Mouse (Mus musculus) heart, adult 2 months (tissue): ENCODE data around the gene Gm4131. TPM values are rescaled to one million over a fixed set of nuclear protein-coding genes. Genes with fewer than 3 reads are reported as not detected.

Source experiments
- DNase-seq, 2 experiments: peaks; one replicate each; pipeline ENCODE4 v3.0.0; 2021
- H3K27ac ChIP-seq: fragments of 200-600 bp; 2 replicates; pipeline ENCODE4 v1.8.1; 2022
- H3K27me3 ChIP-seq: fragments of 200-500 bp; 2 replicates; pipeline ENCODE4 v1.6.1; 2012; ENCODE audit warnings: mild to moderate bottlenecking, low read length, inconsistent platforms, mixed read lengths; ENCODE audit not compliant: control insufficient read depth, insufficient read depth
- H3K36me3 ChIP-seq: fragments of 200-500 bp; 2 replicates; pipeline ENCODE4 v1.6.1; 2012; ENCODE audit warnings: low read length, inconsistent platforms; ENCODE audit not compliant: control insufficient read depth, insufficient read depth
- H3K4me1 ChIP-seq: fragments of 200-500 bp; 2 replicates; pipeline ENCODE4 v1.6.1; 2011; ENCODE audit warnings: low read length; ENCODE audit not compliant: control insufficient read depth, insufficient read depth
- H3K4me3 ChIP-seq: fragments of 200-600 bp; 2 replicates; pipeline ENCODE4 v1.8.1; 2022
- H3K79me2 ChIP-seq: fragments of 200-500 bp; replicated peaks from 2 replicates; pipeline ENCODE4 v1.6.1; 2012; ENCODE audit warnings: mild to moderate bottlenecking, inconsistent platforms, low read length, moderate library complexity, mixed read lengths; ENCODE audit not compliant: control insufficient read depth, insufficient read depth
- H3K9ac ChIP-seq: fragments of 200-500 bp; 2 replicates; pipeline ENCODE4 v1.6.1; 2012; ENCODE audit warnings: low read depth, mild to moderate bottlenecking, control low read depth, inconsistent platforms, low read length, mixed read lengths
- CTCF ChIP-seq: fragments of 200-600 bp; IDR thresholded peaks from 2 replicates; pipeline ENCODE4 v1.8.1; 2022; ENCODE audit warnings: antibody characterized with exemption, mild to moderate bottlenecking, moderate library complexity
- EP300 ChIP-seq: fragments of 200-500 bp; IDR thresholded peaks from 2 replicates; pipeline ENCODE4 v1.6.1; 2011; ENCODE audit warnings: low read depth, low read length, control low read depth; ENCODE audit not compliant: insufficient read depth
- POLR2A ChIP-seq: fragments of 200-500 bp; IDR thresholded peaks from 2 replicates; pipeline ENCODE4 v1.6.1; 2011; ENCODE audit warnings: mild to moderate bottlenecking, low read depth, low read length, control low read depth; ENCODE audit not compliant: insufficient read depth
- WGBS: fragments of 180-500 bp; shearing (Covaris S2); methylation state at CpG from one replicate; pipeline ENCODE4 v1.1.7; 2018; 5-methylcytosine and 5-hydroxymethylcytosine counted together
- intact Hi-C: fragments of 180-260 bp; cut with DNase I; formaldehyde crosslinking; loops from one replicate; pipeline ENCODE4 v1.15.1; 2025
- polyA plus RNA-seq: library from polyadenylated mRNA; depleted of rRNA; stranded (reverse); fragments of >200 nt; gene quantifications from 2 replicates; pipeline ENCODE4 v1.2.3, GENCODE M21; 2012
- total RNA-seq, 2 experiments: library from RNA; stranded (reverse); gene quantifications; 2 replicates each; pipeline ENCODE4 v1.2.3; 2021

Gene Gm4131
- total and polyA plus RNA-seq, 3 experiments, result not detected

GRCm38 (mm10) chr14:62555840-62556810 lies 10.6 kb downstream of the Gm4131 start:
- Histone ChIP-seq H3K79me2 (no peaks in the 10 kb centered on the region), H3K9ac (peak overlapping the region; percentile 84), H3K4me3 (peak overlapping the region; percentile 63), H3K27me3 (no peaks in the 10 kb centered on the region), H3K36me3 (no peaks in the 10 kb centered on the region), H3K27ac (peak overlapping the region; percentile 67), H3K4me1 (peaks cover 7% of the 10 kb centered on the region)
- WGBS, result 4% methylated on average over 37 of the region's 38 CpGs
- TF ChIP-seq POLR2A (no peak), CTCF (0 out of 2 replicates have a peak, but pooled peaks have one; percentile 0), EP300 (no peak)
- DNase-seq, result peak; percentile 11 to 46
- intact Hi-C loops, result loop anchor here (2.0 to 5.0 kb wide), 2 partner anchors 64 to 205 kb away; partner anchors contain the start of gene Ints6

DNA sequence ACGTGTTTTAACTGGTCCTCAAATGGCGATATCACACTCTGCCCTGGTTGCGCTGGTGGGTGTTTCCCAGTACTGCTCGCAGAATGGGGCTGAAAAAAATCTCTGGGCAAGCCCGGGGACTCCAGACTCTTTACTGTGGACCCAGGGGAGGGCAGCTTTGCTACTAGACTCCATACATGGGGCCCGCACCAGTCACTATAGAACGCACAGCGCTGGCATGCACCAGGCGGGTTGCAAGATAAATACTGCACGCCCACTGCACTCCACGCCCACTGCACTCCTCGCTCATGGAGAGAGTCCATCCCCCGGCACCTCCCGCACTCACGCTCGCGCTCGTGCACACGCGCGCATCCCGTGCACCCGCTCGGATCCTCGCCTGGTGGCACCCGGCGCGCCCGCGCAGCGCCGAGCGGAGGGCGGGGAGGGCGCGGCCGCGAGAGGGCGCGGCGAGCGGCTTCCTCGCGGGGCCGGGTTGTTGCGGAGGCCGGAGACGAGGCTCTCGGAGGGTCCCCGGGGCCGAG lies 11.4 kb downstream of the Gm4131 start, which contains the start of gene Fam124a:
TSS of gene Fam124a (plus strand) at position 429 of the 521 bp plus-strand sequence.
- Histone ChIP-seq H3K4me3 (peak within 1 kb of the TSS; percentile 63), H3K9ac (peak within 1 kb of the TSS; percentile 84), H3K4me1 (peaks cover 7% of the 10 kb centered on the region), H3K79me2 (no peaks in the 10 kb centered on the region), H3K36me3 (no peaks in the 10 kb centered on the region), H3K27ac (peak within 1 kb of the TSS; percentile 67), H3K27me3 (no peaks in the 10 kb centered on the region)
- under 1% methylated on average over 51 of the region's 51 CpGs for WGBS
- peak; percentile 80 to 82 for DNase-seq
- TF ChIP-seq EP300 (no peak), POLR2A (peak; percentile 30; the same call in 1 of the 2 replicates), CTCF (peak; percentile 71)
- intact Hi-C loops, result loop anchor here (2.0 to 5.0 kb wide), 2 partner anchors 63 to 205 kb away; partner anchors contain the start of gene Ints6

DNA sequence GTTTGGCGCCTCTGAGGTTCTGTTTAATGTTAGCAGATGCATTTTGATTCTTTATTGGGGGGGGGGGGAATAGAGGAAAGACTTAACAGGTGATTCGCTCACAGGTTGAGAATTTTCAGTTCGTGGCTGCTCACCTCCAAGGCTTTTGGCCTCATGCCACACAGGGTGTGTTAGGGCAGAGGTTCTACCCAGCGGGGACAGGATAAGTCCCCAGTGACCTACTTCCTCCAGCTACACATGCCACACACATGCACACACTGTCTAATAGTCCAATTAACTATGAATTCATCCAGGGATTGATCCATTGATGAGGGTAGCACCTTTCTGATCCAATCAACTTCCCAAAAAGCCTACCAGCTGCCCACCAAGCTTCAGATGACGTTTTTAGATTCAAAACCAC lies 12.9 kb downstream of the Gm4131 start:
- Histone ChIP-seq H3K36me3 (no peaks in the 10 kb centered on the region), H3K4me3 (no peak overlapping the region), H3K79me2 (no peaks in the 10 kb centered on the region), H3K4me1 (peaks cover 7% of the 10 kb centered on the region), H3K27me3 (no peaks in the 10 kb centered on the region), H3K9ac (no peak overlapping the region), H3K27ac (no peak overlapping the region)
- no peak for TF ChIP-seq POLR2A
- TF ChIP-seq EP300, result no peak
- TF ChIP-seq CTCF, result no peak
- 77% methylated on average over 5 of the region's 5 CpGs for WGBS
- intact Hi-C loops, result loop anchor here (2.0 kb wide), 1 partner anchor 207 kb away; the partner anchor contains the start of gene Ints6
- DNase-seq, result no peak

DNA sequence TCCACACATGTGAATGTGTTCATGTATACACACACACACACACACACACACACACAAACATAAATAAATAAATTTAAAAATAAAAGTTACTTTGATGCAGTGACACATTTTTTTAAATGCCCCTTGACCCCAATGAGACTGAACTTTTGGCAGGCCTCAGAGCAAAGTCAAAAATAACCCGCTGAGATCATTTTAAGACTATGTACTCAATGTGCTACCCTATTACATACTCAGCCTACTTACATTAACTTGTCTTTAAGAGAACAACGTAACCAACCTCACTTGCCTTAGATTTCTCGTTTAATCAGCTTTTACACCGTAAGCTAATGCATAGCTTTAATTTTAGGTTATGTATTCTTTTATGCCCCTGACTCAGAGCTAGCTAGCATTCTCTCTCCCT lies 13.9 kb downstream of the Gm4131 start:
- no peak for DNase-seq
- 57% methylated on average over 4 of the region's 4 CpGs for WGBS
- H3K4me3 ChIP-seq, result no peak overlapping the region
- no peaks in the 10 kb centered on the region for H3K36me3 ChIP-seq
- H3K4me1 ChIP-seq, result peaks cover 7% of the 10 kb centered on the region
- H3K27ac ChIP-seq, result no peak overlapping the region
- TF ChIP-seq CTCF, result no peak
- no peak for TF ChIP-seq POLR2A
- TF ChIP-seq EP300, result no peak
- H3K79me2 ChIP-seq, result no peaks in the 10 kb centered on the region
- H3K9ac ChIP-seq, result no peak overlapping the region
- no peaks in the 10 kb centered on the region for H3K27me3 ChIP-seq
- intact Hi-C loops, result no loop called here

GRCm38 (mm10) chr14:62550121-62550520 lies 16.6 kb downstream of the Gm4131 start:
- Histone ChIP-seq H3K27ac (no peak overlapping the region), H3K36me3 (no peaks in the 10 kb centered on the region), H3K4me3 (no peak overlapping the region), H3K9ac (no peak overlapping the region), H3K79me2 (no peaks in the 10 kb centered on the region), H3K4me1 (no peaks in the 10 kb centered on the region; the same call in 1 of the 2 replicates), H3K27me3 (no peaks in the 10 kb centered on the region)
- TF ChIP-seq EP300 (no peak), CTCF (no peak), POLR2A (no peak)
- intact Hi-C loops, result no loop called here
- WGBS, result 27% methylated on average over 4 of the region's 4 CpGs
- DNase-seq, result no peak

- Histone ChIP-seq H3K27me3 (no peaks in the 10 kb centered on the region), H3K79me2 (no peaks in the 10 kb centered on the region), H3K4me1 (no peaks in the 10 kb centered on the region), H3K4me3 (no peak overlapping the region), H3K9ac (no peak overlapping the region), H3K27ac (no peak overlapping the region), H3K36me3 (no peaks in the 10 kb centered on the region)
- WGBS, result 65% methylated on average over 4 of the region's 4 CpGs
- TF ChIP-seq CTCF (no peak), EP300 (no peak), POLR2A (no peak)
- intact Hi-C loops, result no loop called here
- no peak for DNase-seq
Observed at GRCm38 (mm10) chr14:62546746-62547145, 20.0 kb downstream of the Gm4131 start.
